Mouse (Mus musculus) thymus, adult 2 months (tissue): ENCODE measurements around the gene Mrps21. TPM values are rescaled to one million over a fixed set of nuclear protein-coding genes. Genes with fewer than 3 reads are reported as not detected.
A peak's percentile ranks its signal among the peaks of the same experiment; 100 is the strongest.
"Not testable (repeated sequence)": the region's sequence is repeated elsewhere in the genome, so short reads cannot be mapped to it uniquely, and the experiment has no call there.

ENCODE experiments used
- DNase-seq: peaks from one replicate; pipeline ENCODE4 v3.0.0; 2021
- H3K27ac ChIP-seq: fragments of 200-500 bp; 2 replicates; pipeline ENCODE4 v1.5.1; 2012; ENCODE audit warnings: low read length, control low read depth; ENCODE audit not compliant: control insufficient read depth, insufficient read depth
- H3K27me3 ChIP-seq: fragments of 200-500 bp; 2 replicates; pipeline ENCODE4 v1.6.1; 2012; ENCODE audit warnings: mild to moderate bottlenecking, low read length, moderate library complexity, mixed read lengths; ENCODE audit not compliant: control insufficient read depth, insufficient read depth
- H3K36me3 ChIP-seq: fragments of 200-500 bp; 2 replicates; pipeline ENCODE4 v1.6.1; 2012; ENCODE audit warnings: mild to moderate bottlenecking, low read length, moderate library complexity; ENCODE audit not compliant: control insufficient read depth, insufficient read depth
- H3K4me1 ChIP-seq: fragments of 200-500 bp; replicated peaks from 2 replicates; pipeline ENCODE4 v1.6.1; 2012; ENCODE audit warnings: low read length; ENCODE audit not compliant: control insufficient read depth, insufficient read depth
- H3K4me3 ChIP-seq: fragments of 200-500 bp; 2 replicates; pipeline ENCODE4 v1.5.1; 2012; ENCODE audit warnings: mild to moderate bottlenecking, low read length, control low read depth, moderate library complexity; ENCODE audit not compliant: control insufficient read depth, insufficient read depth
- CTCF ChIP-seq: fragments of 200-500 bp; IDR thresholded peaks from 2 replicates; pipeline ENCODE4 v1.5.1; 2012; ENCODE audit warnings: mild to moderate bottlenecking, control low read depth, low read length, moderate library complexity, borderline replicate concordance; ENCODE audit not compliant: control insufficient read depth, poor library complexity, insufficient read depth; ENCODE audit errors: extremely low read depth
- POLR2A ChIP-seq: fragments of 200-500 bp; IDR thresholded peaks from 2 replicates; pipeline ENCODE4 v1.6.1; 2012; ENCODE audit warnings: mild to moderate bottlenecking, low read length, control low read depth, moderate library complexity; ENCODE audit not compliant: control insufficient read depth, poor library complexity, insufficient read depth; ENCODE audit errors: extremely low read depth
- WGBS: fragments of 180-500 bp; shearing (Covaris S2); methylation state at CpG from one replicate; pipeline ENCODE4 v1.1.7; 2018; 5-methylcytosine and 5-hydroxymethylcytosine counted together
- polyA plus RNA-seq: library from polyadenylated mRNA; depleted of rRNA; stranded (reverse); fragments of >200 nt; gene quantifications from 2 replicates; pipeline ENCODE4 v1.2.3, GENCODE M21; 2012; rRNA removed

Mrps21 gene
- polyA plus RNA-seq = 56.3 and 60.5 TPM in 2 replicates

- DNase-seq = peak; percentile 83
- Histone ChIP-seq H3K27ac (peak within 1 kb of the TSS; percentile 39), H3K4me3 (peak within 1 kb of the TSS; percentile 62), H3K27me3 (no peaks in the 10 kb centered on the region), H3K36me3 (peaks cover 9% of the 10 kb centered on the region), H3K4me1 (peaks cover 6% of the 10 kb centered on the region)
- WGBS = under 1% methylated on average over 33 of the region's 33 CpGs
- TF ChIP-seq CTCF = 0 out of 2 replicates have a peak, but pooled peaks have one; percentile 24
- TF ChIP-seq POLR2A = peak; percentile 77
These were observed at the start of gene Mrps21 for GRCm38 (mm10) chr3:95871392-95871867. Gene Mrps21 (minus strand): TSS chr3:95871519.

GRCm38 (mm10) chr3:95920532-95920931 lies 49.2 kb upstream of the Mrps21 start:
- WGBS = 96% methylated on average over 2 of the region's 2 CpGs
- H3K27ac ChIP-seq, H3K36me3 ChIP-seq, H3K27me3 ChIP-seq, DNase-seq, H3K4me3 ChIP-seq: not testable (repeated sequence)
- peaks cover 17% of the 10 kb centered on the region for H3K4me1 ChIP-seq

GRCm38 (mm10) chr3:95916760-95917159 lies 45.4 kb upstream of the Mrps21 start:
- no peaks in the 10 kb centered on the region for H3K36me3 ChIP-seq
- H3K4me3 ChIP-seq = no peak overlapping the region
- WGBS = 61% methylated on average over 7 of the region's 7 CpGs
- H3K4me1 ChIP-seq = no peaks in the 10 kb centered on the region
- H3K27ac ChIP-seq = no peak overlapping the region
- TF ChIP-seq POLR2A (no peak), CTCF (no peak)
- DNase-seq = no peak
- no peaks in the 10 kb centered on the region for H3K27me3 ChIP-seq

- no peak for TF ChIP-seq POLR2A
- no peak for TF ChIP-seq CTCF
- Histone ChIP-seq H3K27me3 (no peaks in the 10 kb centered on the region), H3K4me1 (peaks cover 6% of the 10 kb centered on the region), H3K27ac (no peak overlapping the region), H3K4me3 (no peak overlapping the region), H3K36me3 (no peaks in the 10 kb centered on the region)
- WGBS = 97% methylated on average over 4 of the region's 4 CpGs
- DNase-seq = no peak
These were observed 43.4 kb upstream of the Mrps21 start for GRCm38 (mm10) chr3:95914706-95915105.

- H3K4me3 ChIP-seq = no peak overlapping the region
- TF ChIP-seq CTCF (no peak), POLR2A (no peak)
- DNase-seq = no peak
- H3K4me1 ChIP-seq = peaks cover 22% of the 10 kb centered on the region
- WGBS = 68% methylated on average over 4 of the region's 4 CpGs
- no peaks in the 10 kb centered on the region for H3K36me3 ChIP-seq
- H3K27ac ChIP-seq = no peak overlapping the region
- peaks cover 18% of the 10 kb centered on the region for H3K27me3 ChIP-seq
These were observed 36.3 kb upstream of the Mrps21 start for GRCm38 (mm10) chr3:95907613-95908012.

- Histone ChIP-seq H3K27ac (no peak overlapping the region), H3K27me3 (peaks cover 18% of the 10 kb centered on the region), H3K4me3 (peak overlapping the region; percentile 15; the same call in 1 of the 2 replicates), H3K36me3 (no peaks in the 10 kb centered on the region), H3K4me1 (peaks cover 22% of the 10 kb centered on the region)
- TF ChIP-seq POLR2A (no peak), CTCF (peak; percentile 85)
- peak; percentile 80 for DNase-seq
- 2% methylated on average over 12 of the region's 12 CpGs for WGBS
These were observed 35.5 kb upstream of the Mrps21 start for GRCm38 (mm10) chr3:95906860-95907259.

- H3K27ac ChIP-seq = no peak overlapping the region
- H3K4me3 ChIP-seq = no peak overlapping the region
- peak; percentile 56 for DNase-seq
- peaks cover 22% of the 10 kb centered on the region for H3K4me1 ChIP-seq
- no peak for TF ChIP-seq CTCF
- TF ChIP-seq POLR2A = no peak
- WGBS = 4% methylated on average over 12 of the region's 12 CpGs
- H3K27me3 ChIP-seq = peaks cover 18% of the 10 kb centered on the region
- no peaks in the 10 kb centered on the region for H3K36me3 ChIP-seq
These were observed 34.7 kb upstream of the Mrps21 start for GRCm38 (mm10) chr3:95905940-95906492.
